Mouse (Mus musculus): ENCODE results near the gene Dppa3. TPM values are rescaled to one million over a fixed set of nuclear protein-coding genes. Genes with fewer than 3 reads are reported as not detected.
"Not testable (repeated sequence)": the region's sequence is repeated elsewhere in the genome, so short reads cannot be mapped to it uniquely, and the experiment has no call there.

Gene Dppa3
- total RNA-seq, 2 experiments from 2014 or later, result not detected

GRCm38 (mm10) chr6:122609771-122610170 is 16.4 kb upstream of the Dppa3 start, which contains the start of gene Gdf3:
TSS of gene Gdf3 (minus strand) at chr6:122610087.
- DNase-seq (ENCODE audit: low spot score in 2 of 2), result no peak

- DNase-seq (ENCODE audit: low spot score in 2 of 2), result no peak
These were observed 13.8 kb upstream of the Dppa3 start for GRCm38 (mm10) chr6:122612426-122612825.

GRCm38 (mm10) chr6:122614047-122614446 is 12.2 kb upstream of the Dppa3 start:
- DNase-seq (ENCODE audit: low spot score in 2 of 2), result no peak

DNA sequence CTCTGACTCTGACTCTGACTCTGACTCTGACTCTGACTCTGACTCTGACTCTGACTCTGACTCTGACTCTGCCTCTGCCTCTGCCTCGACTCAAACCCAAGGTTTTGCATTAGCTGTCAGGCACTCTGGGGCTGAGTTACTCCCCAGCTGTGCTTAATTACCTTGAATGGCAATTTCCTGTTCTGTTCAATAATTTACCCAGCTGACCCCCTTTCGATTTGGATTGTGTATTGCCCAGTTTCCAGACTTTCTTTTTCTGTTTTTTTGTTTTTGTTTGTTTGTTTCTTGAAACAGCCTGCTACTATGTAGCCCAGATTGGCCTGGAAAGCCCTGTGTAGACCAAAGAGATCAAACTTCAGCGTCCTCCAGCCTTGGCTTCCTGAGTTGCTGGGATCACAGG is 10.2 kb upstream of the Dppa3 start:
- no peak for DNase-seq (ENCODE audit: low spot score in 2 of 2)

- DNase-seq (ENCODE audit: low spot score in 2 of 2), result no peak
These were observed 5.1 kb upstream of the Dppa3 start for GRCm38 (mm10) chr6:122621066-122621465.

DNA sequence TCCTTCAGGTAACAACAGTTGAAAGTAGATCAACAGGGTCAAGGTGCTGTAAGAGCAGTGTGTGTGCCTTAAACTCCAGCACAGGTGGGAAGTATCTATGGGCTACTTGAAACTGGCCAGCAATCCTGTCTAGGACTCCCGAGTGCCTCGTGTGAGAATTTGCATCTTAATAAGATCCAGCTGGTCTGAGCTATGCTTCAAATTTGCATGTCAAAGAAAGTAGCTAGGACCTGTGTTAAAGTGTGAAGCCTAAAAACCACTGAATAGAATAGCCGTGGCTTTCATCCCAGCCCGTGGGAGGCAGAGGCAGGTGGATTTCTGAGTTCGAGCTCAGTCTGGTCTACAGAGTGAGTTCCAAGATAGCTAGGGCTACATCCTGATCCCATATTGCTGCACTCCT is 1.7 kb upstream of the Dppa3 start:
- DNase-seq (ENCODE audit: low spot score in 2 of 2), result no peak

DNA sequence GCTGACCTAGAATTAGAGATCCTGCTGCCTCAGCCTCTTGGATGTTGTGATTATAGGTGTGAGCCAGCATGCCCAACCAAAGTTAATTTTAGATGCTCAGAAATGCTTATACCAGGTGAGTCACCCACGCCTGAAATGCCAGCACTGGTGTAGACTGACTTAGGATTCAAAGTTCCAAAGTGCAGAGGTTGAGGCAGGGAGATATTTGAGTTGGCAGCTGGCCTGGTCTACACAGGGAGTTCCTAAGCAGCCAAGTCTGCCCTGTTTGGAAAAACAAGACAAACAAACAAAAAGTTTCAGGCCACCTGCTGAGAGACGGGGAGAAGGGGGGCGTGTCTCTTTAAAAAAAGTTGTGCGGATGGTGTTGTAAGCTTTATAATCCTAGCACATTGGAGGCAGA is 1.1 kb upstream of the Dppa3 start:
- DNase-seq (ENCODE audit: low spot score in 2 of 2), result no peak

DNA sequence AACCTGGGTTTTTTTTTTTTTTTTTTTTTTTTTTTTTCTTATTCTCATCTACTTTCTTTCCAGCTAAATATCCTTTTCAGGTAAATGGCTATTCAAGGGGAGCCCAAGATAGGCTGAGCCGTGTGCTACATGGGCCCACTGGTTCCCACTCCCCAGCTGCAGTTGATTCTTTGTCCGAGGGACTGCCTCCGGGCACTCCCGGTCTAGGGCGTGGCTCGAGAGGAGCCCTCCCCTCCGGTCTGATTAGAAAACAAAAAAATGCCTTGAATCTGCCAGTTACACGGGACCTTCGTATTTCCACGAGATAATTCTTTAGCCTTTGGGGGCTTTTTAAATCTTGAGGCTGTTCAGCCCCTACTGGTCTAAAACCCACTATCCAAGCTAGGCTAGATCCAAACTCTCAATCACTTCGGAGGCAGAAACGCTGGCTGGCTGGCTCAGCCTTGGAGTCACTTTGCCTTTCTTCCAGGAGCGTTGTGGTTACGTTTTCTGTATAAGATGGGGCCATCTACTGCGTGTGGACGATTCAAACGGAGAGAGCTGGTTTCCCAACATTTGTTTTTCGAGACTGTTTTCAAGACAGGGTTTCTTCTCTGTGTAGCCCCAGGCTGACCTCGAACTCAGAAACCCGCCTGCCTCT is 1.4 kb downstream of the Dppa3 start:
- no peak for DNase-seq (ENCODE audit: low spot score in 2 of 2)

GRCm38 (mm10) chr6:122633411-122633810 is 7.2 kb downstream of the Dppa3 start:
- peak in 1 of 2 experiments; percentile 24 for DNase-seq (ENCODE audit: low spot score in 2 of 2)

GRCm38 (mm10) chr6:122635315-122635714 is 9.1 kb downstream of the Dppa3 start:
- DNase-seq (ENCODE audit: low spot score in 2 of 2), result no peak

GRCm38 (mm10) chr6:122636666-122637065 is 10.5 kb downstream of the Dppa3 start:
- no peak for DNase-seq (ENCODE audit: low spot score in 2 of 2)

GRCm38 (mm10) chr6:122637566-122637965 is 11.4 kb downstream of the Dppa3 start:
- DNase-seq (ENCODE audit: low spot score in 2 of 2), result not testable (repeated sequence)

DNA sequence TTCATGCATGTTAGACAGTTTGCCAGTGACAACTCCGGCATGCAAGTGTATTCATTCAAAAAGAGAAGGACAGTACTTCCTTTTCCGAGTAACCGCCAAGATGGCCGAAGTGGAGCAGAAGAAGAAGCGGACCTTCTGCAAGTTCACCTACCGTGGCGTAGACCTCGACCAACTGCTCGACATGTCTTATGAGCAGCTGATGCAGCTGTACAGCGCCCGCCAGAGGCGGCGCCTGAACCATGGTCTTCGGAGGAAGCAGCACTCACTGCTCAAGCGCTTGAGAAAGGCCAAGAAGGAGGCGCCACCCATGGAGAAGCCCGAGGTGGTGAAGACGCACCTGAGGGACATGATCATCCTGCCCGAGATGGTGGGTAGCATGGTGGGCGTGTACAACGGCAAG is 18.0 kb downstream of the Dppa3 start:
- DNase-seq (ENCODE audit: low spot score in 2 of 2), result not testable (repeated sequence)

DNA sequence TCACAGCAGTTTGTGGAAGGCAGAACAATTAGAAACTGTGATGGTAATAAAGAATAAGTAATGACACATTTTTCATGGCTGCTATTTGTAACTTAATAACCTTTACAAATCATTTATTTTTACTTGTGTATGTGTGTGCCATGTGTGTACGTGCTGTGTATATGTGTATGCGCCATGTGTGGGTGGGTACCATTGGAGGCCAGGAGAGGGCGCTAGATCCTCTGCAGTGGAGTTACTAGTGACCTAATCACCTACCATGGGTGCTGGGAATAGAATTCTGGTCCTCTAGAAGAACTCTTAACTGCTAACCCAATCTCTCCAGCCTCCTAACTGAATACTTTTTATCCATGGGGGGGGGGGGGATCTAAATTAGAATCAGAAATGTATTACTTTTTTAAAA is 23.7 kb downstream of the Dppa3 start:
- DNase-seq (ENCODE audit: low spot score in 2 of 2), result no peak

DNA sequence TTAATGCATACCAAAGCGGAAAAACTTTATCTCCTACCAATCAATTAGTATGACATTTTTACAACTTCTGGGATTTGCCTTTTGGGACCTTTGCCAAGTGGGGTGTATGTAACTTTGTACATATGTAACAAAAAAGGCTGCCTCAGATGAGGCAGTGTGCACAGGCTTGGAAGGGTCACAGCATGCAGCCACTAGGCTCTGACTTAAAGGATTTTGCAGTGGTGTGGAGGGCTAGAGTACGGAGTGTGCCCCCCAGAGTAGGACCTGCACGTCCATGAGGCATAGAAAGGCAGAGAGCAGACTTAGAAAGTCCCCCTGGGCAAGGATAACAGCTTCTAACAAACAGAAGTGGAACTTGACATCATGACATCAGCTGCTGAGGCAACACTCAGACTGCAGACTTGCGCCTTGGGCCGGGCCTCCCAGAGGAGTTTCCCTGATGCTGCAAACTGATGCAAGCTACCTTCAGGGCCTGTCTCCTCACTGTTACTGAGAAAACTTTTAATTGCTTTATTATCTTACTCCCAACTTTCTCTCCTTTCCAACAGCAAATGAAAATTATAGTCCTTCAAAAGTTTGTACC is 24.3 kb downstream of the Dppa3 start:
- DNase-seq (ENCODE audit: low spot score in 2 of 2), result no peak

- no peak for DNase-seq (ENCODE audit: low spot score in 2 of 2)
These were observed 28.1 kb downstream of the Dppa3 start for GRCm38 (mm10) chr6:122654301-122654700.

DNA sequence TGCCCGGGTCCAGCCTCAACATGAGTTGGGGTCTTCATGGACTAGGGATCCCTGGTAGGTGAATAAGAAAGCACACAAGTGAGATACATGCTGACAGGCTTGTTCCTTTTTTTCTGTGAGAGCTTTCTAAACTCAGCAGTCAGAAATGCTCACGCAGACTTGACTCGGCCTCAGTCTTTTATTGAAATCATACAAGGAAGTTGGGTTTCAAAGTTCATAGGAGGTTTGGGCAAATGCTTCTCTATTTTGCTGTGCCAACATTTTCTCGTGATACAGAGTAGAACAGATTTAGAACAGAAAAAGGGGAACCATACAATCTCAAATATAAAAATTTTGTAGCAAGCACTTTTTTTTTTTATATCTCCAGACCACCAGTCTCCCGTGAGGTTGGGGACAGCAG is 31.4 kb downstream of the Dppa3 start:
- DNase-seq (ENCODE audit: low spot score in 2 of 2), result no peak

GRCm38 (mm10) chr6:122659567-122659966 is 33.4 kb downstream of the Dppa3 start:
- DNase-seq (ENCODE audit: low spot score in 2 of 2), result no peak

- DNase-seq (ENCODE audit: low spot score in 2 of 2), result peak; percentile 53 to 74
These were observed 34.6 kb downstream of the Dppa3 start for GRCm38 (mm10) chr6:122660601-122661379.

DNA sequence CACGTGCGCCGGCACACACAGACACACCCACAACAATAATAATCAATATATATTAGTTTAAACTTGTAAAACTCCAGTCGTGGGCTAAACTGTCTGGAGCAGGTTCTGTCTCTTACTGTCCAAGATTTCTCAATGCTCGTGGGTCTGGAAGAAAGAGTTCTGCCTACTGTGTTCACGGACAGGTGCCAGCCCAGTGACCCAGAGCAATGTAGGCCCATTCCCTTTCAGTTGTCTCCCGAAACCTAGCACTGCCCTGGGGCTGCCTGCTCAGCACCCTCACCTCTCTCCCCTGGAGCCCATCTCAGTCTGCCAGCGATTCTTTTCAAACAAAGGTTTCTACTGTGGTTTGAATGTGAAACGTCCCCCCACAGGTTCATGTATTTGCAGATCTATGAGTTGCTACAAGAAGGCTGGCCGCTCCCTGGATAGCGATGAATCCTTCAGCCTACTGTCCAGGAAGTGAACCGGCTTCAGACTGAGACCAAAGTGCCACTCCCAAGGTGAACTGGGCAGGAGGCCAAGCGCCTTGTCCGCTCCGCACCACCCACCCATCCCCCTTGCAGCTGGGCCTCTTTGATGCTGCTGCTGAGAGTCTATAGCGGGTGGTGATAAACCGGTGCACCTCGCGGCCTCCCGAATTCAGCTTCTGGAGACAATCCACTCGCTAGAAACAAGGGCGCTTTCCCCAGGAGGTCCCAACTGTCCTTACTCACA is 36.5 kb downstream of the Dppa3 start:
- no peak for DNase-seq (ENCODE audit: low spot score in 2 of 2)

DNA sequence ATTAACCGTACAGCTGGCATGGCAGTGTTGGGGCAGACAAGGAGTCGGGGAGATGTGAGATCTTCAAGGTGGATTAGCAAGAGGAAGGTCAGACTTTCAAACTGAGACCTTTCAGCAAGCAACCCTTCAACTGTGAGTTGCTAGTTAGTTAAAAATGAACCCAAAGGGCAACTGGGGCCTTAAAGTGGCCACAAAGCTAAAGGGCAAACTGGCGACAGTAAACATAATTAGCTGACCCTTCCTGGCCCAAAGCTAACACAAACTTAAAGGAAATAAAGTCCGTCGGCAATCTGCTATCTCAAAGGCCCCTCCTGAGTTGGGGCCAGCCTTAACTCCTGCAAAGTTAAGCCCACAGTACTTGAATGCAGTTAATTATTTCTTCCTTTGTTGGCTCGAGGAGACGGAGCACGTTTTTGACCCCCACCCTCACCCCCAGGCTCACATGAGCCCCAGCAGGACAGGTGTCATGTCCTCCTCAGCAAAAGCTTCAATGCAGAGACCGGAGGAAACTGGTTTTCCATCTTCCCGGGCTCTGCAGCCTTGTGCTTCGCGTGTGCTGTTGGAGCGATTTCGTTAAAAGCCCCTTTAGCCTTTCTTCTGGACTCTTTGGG is 37.5 kb downstream of the Dppa3 start:
- DNase-seq (ENCODE audit: low spot score in 2 of 2), result no peak
